Mouse (Mus musculus) natural killer cell, adult 2 months (primary cell): ENCODE measurements around the gene Gm20916.
"Not testable (repeated sequence)": the region's sequence is repeated elsewhere in the genome, so short reads cannot be mapped to it uniquely, and the experiment has no call there.

Source experiments
- DNase-seq, 2 experiments: peaks; one replicate each; pipeline ENCODE4 v3.0.0; 2022; ENCODE audit warnings: low spot score in 2 of 2

The Gm20916 gene

DNA sequence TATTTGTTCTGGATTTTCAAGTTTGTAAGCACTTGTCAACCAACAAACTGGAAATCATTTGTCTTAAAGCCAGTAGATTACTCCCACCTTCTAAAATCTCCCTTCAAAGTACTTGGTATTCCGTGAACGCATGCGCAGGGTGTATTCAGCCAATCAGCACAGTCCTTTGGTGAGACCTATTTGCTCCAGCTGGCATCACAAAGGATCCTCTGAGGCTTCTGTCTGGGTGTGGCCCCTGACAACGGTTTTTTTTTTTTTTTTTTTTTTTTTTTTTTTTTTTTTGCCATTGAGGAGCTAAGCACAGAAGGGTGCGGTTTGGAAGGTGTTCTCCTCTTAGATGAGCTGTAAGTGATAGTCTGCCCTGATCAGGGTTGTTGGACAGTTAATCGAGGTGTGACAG is at the start of gene Gm20916:
Gene Gm20916, plus strand, starts transcription at position 301 of the 400 bp plus-strand sequence.
- not testable (repeated sequence) for DNase-seq
